Mouse (Mus musculus): ENCODE measurements around the gene Il1rl2. TPM values are rescaled to one million over a fixed set of nuclear protein-coding genes. Genes with fewer than 3 reads are reported as not detected.

Gene Il1rl2
- polyA plus RNA-seq, 1 experiment from 2014 or later = 0.74 TPM

GRCm38 (mm10) chr1:40358351-40358750 is 33.9 kb downstream of the Il1rl2 start:
- 78% methylated on average over 2 of the region's 2 CpGs for WGBS
- H3K36me3 ChIP-seq (ENCODE audit: control insufficient read depth, insufficient read depth, low read length) = no peaks in the 10 kb centered on the region
- DNase-seq = no peak
- no peak overlapping the region for H3K27ac ChIP-seq (replicated peaks; ENCODE audit: low read depth, low read length)
- no peak for ATAC-seq (ENCODE audit: low FRiP score, low TSS enrichment)
- no peaks in the 10 kb centered on the region for H3K4me1 ChIP-seq (ENCODE audit: control insufficient read depth, insufficient read depth, low read length)
- H3K27me3 ChIP-seq (ENCODE audit: control insufficient read depth, insufficient read depth, low read length) = no peaks in the 10 kb centered on the region
- no peak overlapping the region for H3K4me3 ChIP-seq (replicated peaks; ENCODE audit: low read depth, low read length)
- H3K9me3 ChIP-seq (ENCODE audit: control insufficient read depth, low read length) = no peaks in the 10 kb centered on the region
- no peak overlapping the region for H3K4me2 ChIP-seq (ENCODE audit: low read length)
- no peak overlapping the region for H3K9ac ChIP-seq (replicated peaks; ENCODE audit: low read length)

- WGBS = 83% methylated on average over 4 of the region's 4 CpGs
- H3K9ac ChIP-seq (replicated peaks; ENCODE audit: low read length) = no peak overlapping the region
- no peak overlapping the region for H3K4me3 ChIP-seq (replicated peaks; ENCODE audit: low read depth, low read length)
- H3K9me3 ChIP-seq (ENCODE audit: control insufficient read depth, low read length) = no peaks in the 10 kb centered on the region
- DNase-seq (no peak), ATAC-seq (ENCODE audit: low FRiP score, low TSS enrichment) (no peak)
- no peaks in the 10 kb centered on the region for H3K36me3 ChIP-seq (ENCODE audit: control insufficient read depth, insufficient read depth, low read length)
- H3K4me1 ChIP-seq (ENCODE audit: control insufficient read depth, insufficient read depth, low read length) = no peaks in the 10 kb centered on the region
- H3K27ac ChIP-seq (replicated peaks; ENCODE audit: low read depth, low read length) = no peak overlapping the region
- H3K4me2 ChIP-seq (ENCODE audit: low read length) = no peak overlapping the region
- H3K27me3 ChIP-seq (ENCODE audit: control insufficient read depth, insufficient read depth, low read length) = no peaks in the 10 kb centered on the region
Measured at GRCm38 (mm10) chr1:40358771-40359181, 34.4 kb downstream of the Il1rl2 start.

- H3K9me3 ChIP-seq (ENCODE audit: control insufficient read depth, low read length) = no peaks in the 10 kb centered on the region
- H3K4me3 ChIP-seq (replicated peaks; ENCODE audit: low read depth, low read length) = no peak overlapping the region
- no peak for DNase-seq
- no peak overlapping the region for H3K9ac ChIP-seq (replicated peaks; ENCODE audit: low read length)
- H3K27me3 ChIP-seq (ENCODE audit: control insufficient read depth, insufficient read depth, low read length) = no peaks in the 10 kb centered on the region
- no peak for ATAC-seq (ENCODE audit: low FRiP score, low TSS enrichment)
- H3K36me3 ChIP-seq (ENCODE audit: control insufficient read depth, insufficient read depth, low read length) = no peaks in the 10 kb centered on the region
- no peaks in the 10 kb centered on the region for H3K4me1 ChIP-seq (ENCODE audit: control insufficient read depth, insufficient read depth, low read length)
- no peak overlapping the region for H3K27ac ChIP-seq (replicated peaks; ENCODE audit: low read depth, low read length)
- WGBS = 75% methylated on average over 2 of the region's 2 CpGs
- no peak overlapping the region for H3K4me2 ChIP-seq (ENCODE audit: low read length)
Measured at GRCm38 (mm10) chr1:40359731-40360130, 35.3 kb downstream of the Il1rl2 start.

GRCm38 (mm10) chr1:40360969-40361368 is 36.6 kb downstream of the Il1rl2 start:
- no peaks in the 10 kb centered on the region for H3K36me3 ChIP-seq (ENCODE audit: control insufficient read depth, insufficient read depth, low read length)
- no peak overlapping the region for H3K4me3 ChIP-seq (replicated peaks; ENCODE audit: low read depth, low read length)
- ATAC-seq (ENCODE audit: low FRiP score, low TSS enrichment) = no peak
- no peak overlapping the region for H3K9ac ChIP-seq (replicated peaks; ENCODE audit: low read length)
- no peak overlapping the region for H3K4me2 ChIP-seq (ENCODE audit: low read length)
- no peaks in the 10 kb centered on the region for H3K4me1 ChIP-seq (ENCODE audit: control insufficient read depth, insufficient read depth, low read length)
- WGBS = 71% methylated on average over 7 of the region's 7 CpGs
- H3K27ac ChIP-seq (replicated peaks; ENCODE audit: low read depth, low read length) = no peak overlapping the region
- H3K9me3 ChIP-seq (ENCODE audit: control insufficient read depth, low read length) = no peaks in the 10 kb centered on the region
- H3K27me3 ChIP-seq (ENCODE audit: control insufficient read depth, insufficient read depth, low read length) = no peaks in the 10 kb centered on the region
- DNase-seq = no peak

- no peaks in the 10 kb centered on the region for H3K36me3 ChIP-seq (ENCODE audit: control insufficient read depth, insufficient read depth, low read length)
- DNase-seq (no peak), ATAC-seq (ENCODE audit: low FRiP score, low TSS enrichment) (no peak)
- H3K27ac ChIP-seq (replicated peaks; ENCODE audit: low read depth, low read length) = no peak overlapping the region
- no peak overlapping the region for H3K4me2 ChIP-seq (ENCODE audit: low read length)
- no peak overlapping the region for H3K4me3 ChIP-seq (replicated peaks; ENCODE audit: low read depth, low read length)
- H3K4me1 ChIP-seq (ENCODE audit: control insufficient read depth, insufficient read depth, low read length) = no peaks in the 10 kb centered on the region
- 74% methylated on average over 1 of the region's 1 CpGs for WGBS
- H3K9ac ChIP-seq (replicated peaks; ENCODE audit: low read length) = no peak overlapping the region
- no peaks in the 10 kb centered on the region for H3K9me3 ChIP-seq (ENCODE audit: control insufficient read depth, low read length)
- no peaks in the 10 kb centered on the region for H3K27me3 ChIP-seq (ENCODE audit: control insufficient read depth, insufficient read depth, low read length)
Measured at GRCm38 (mm10) chr1:40361596-40361995, 37.2 kb downstream of the Il1rl2 start.

- DNase-seq = no peak
- no peaks in the 10 kb centered on the region for H3K9me3 ChIP-seq (ENCODE audit: control insufficient read depth, low read length)
- H3K36me3 ChIP-seq (ENCODE audit: control insufficient read depth, insufficient read depth, low read length) = no peaks in the 10 kb centered on the region
- H3K27me3 ChIP-seq (ENCODE audit: control insufficient read depth, insufficient read depth, low read length) = no peaks in the 10 kb centered on the region
- H3K4me2 ChIP-seq (ENCODE audit: low read length) = no peak overlapping the region
- H3K4me1 ChIP-seq (ENCODE audit: control insufficient read depth, insufficient read depth, low read length) = no peaks in the 10 kb centered on the region
- no peak overlapping the region for H3K27ac ChIP-seq (replicated peaks; ENCODE audit: low read depth, low read length)
- H3K4me3 ChIP-seq (replicated peaks; ENCODE audit: low read depth, low read length) = no peak overlapping the region
- ATAC-seq (ENCODE audit: low FRiP score, low TSS enrichment) = no peak
- H3K9ac ChIP-seq (replicated peaks; ENCODE audit: low read length) = no peak overlapping the region
- 88% methylated on average over 11 of the region's 11 CpGs for WGBS
Measured at GRCm38 (mm10) chr1:40362784-40363183, 38.4 kb downstream of the Il1rl2 start.

GRCm38 (mm10) chr1:40372951-40373350 is 48.5 kb downstream of the Il1rl2 start:
- Histone ChIP-seq H3K9me3 (ENCODE audit: control insufficient read depth, low read length) (no peaks in the 10 kb centered on the region), H3K4me3 (replicated peaks; ENCODE audit: low read depth, low read length) (no peak overlapping the region), H3K4me2 (ENCODE audit: low read length) (no peak overlapping the region), H3K27ac (replicated peaks; ENCODE audit: low read depth, low read length) (no peak overlapping the region), H3K36me3 (ENCODE audit: control insufficient read depth, insufficient read depth, low read length) (no peaks in the 10 kb centered on the region), H3K27me3 (ENCODE audit: control insufficient read depth, insufficient read depth, low read length) (no peaks in the 10 kb centered on the region), H3K9ac (replicated peaks; ENCODE audit: low read length) (no peak overlapping the region), H3K4me1 (ENCODE audit: control insufficient read depth, insufficient read depth, low read length) (no peaks in the 10 kb centered on the region)
- 88% methylated on average over 3 of the region's 3 CpGs for WGBS
- ATAC-seq (ENCODE audit: low FRiP score, low TSS enrichment) = no peak
- DNase-seq = no peak

- Histone ChIP-seq H3K4me1 (ENCODE audit: control insufficient read depth, insufficient read depth, low read length) (no peaks in the 10 kb centered on the region), H3K4me2 (ENCODE audit: low read length) (no peak overlapping the region), H3K27me3 (ENCODE audit: control insufficient read depth, insufficient read depth, low read length) (no peaks in the 10 kb centered on the region), H3K9ac (replicated peaks; ENCODE audit: low read length) (no peak overlapping the region), H3K4me3 (replicated peaks; ENCODE audit: low read depth, low read length) (no peak overlapping the region), H3K27ac (replicated peaks; ENCODE audit: low read depth, low read length) (no peak overlapping the region), H3K36me3 (ENCODE audit: control insufficient read depth, insufficient read depth, low read length) (no peaks in the 10 kb centered on the region), H3K9me3 (ENCODE audit: control insufficient read depth, low read length) (no peaks in the 10 kb centered on the region)
- WGBS = 91% methylated on average over 4 of the region's 4 CpGs
- DNase-seq (no peak), ATAC-seq (ENCODE audit: low FRiP score, low TSS enrichment) (no peak)
Measured at GRCm38 (mm10) chr1:40375148-40375547, 50.7 kb downstream of the Il1rl2 start.

GRCm38 (mm10) chr1:40376745-40377144 is 52.3 kb downstream of the Il1rl2 start:
- Histone ChIP-seq H3K4me2 (ENCODE audit: low read length) (no peak overlapping the region), H3K4me3 (replicated peaks; ENCODE audit: low read depth, low read length) (no peak overlapping the region), H3K36me3 (ENCODE audit: control insufficient read depth, insufficient read depth, low read length) (no peaks in the 10 kb centered on the region), H3K27me3 (ENCODE audit: control insufficient read depth, insufficient read depth, low read length) (no peaks in the 10 kb centered on the region), H3K9me3 (ENCODE audit: control insufficient read depth, low read length) (no peaks in the 10 kb centered on the region), H3K27ac (replicated peaks; ENCODE audit: low read depth, low read length) (no peak overlapping the region), H3K4me1 (ENCODE audit: control insufficient read depth, insufficient read depth, low read length) (no peaks in the 10 kb centered on the region), H3K9ac (replicated peaks; ENCODE audit: low read length) (no peak overlapping the region)
- 75% methylated on average over 7 of the region's 7 CpGs for WGBS
- DNase-seq = no peak
- no peak for ATAC-seq (ENCODE audit: low FRiP score, low TSS enrichment)
